Mouse (Mus musculus): ENCODE data around the gene 4930432M17Rik.

Gene 4930432M17Rik

GRCm38 (mm10) chr3:121663470-121663847 is 7.1 kb upstream of the 4930432M17Rik start:
- in situ Hi-C loops (cut with MboI; ENCODE audit: unreplicated experiment in 2 of 2): no loop called here

- in situ Hi-C loops (cut with MboI; ENCODE audit: unreplicated experiment in 2 of 2): no loop called here
Observed at GRCm38 (mm10) chr3:121672135-121672790, 1.7 kb downstream of the 4930432M17Rik start.

GRCm38 (mm10) chr3:121678935-121679334 is 8.4 kb downstream of the 4930432M17Rik start:
- in situ Hi-C loops (cut with MboI; ENCODE audit: unreplicated experiment in 2 of 2): no loop called here

- in situ Hi-C loops (cut with MboI; ENCODE audit: unreplicated experiment in 2 of 2): no loop called here
Observed at GRCm38 (mm10) chr3:121679443-121679842, 8.9 kb downstream of the 4930432M17Rik start.

GRCm38 (mm10) chr3:121680187-121680586 is 9.6 kb downstream of the 4930432M17Rik start:
- in situ Hi-C loops (cut with MboI; ENCODE audit: unreplicated experiment in 2 of 2): no loop called here

- in situ Hi-C loops (cut with MboI; ENCODE audit: unreplicated experiment in 2 of 2): no loop called here
Observed at GRCm38 (mm10) chr3:121682439-121683411, 12.2 kb downstream of the 4930432M17Rik start.

GRCm38 (mm10) chr3:121684552-121684951 is 14.0 kb downstream of the 4930432M17Rik start:
- in situ Hi-C loops (cut with MboI; ENCODE audit: unreplicated experiment in 2 of 2): no loop called here

- in situ Hi-C loops (cut with MboI; ENCODE audit: unreplicated experiment in 2 of 2): no loop called here
Observed at GRCm38 (mm10) chr3:121684963-121685362, 14.4 kb downstream of the 4930432M17Rik start.

GRCm38 (mm10) chr3:121685985-121686384 is 15.4 kb downstream of the 4930432M17Rik start:
- in situ Hi-C loops (cut with MboI; ENCODE audit: unreplicated experiment in 2 of 2): no loop called here

GRCm38 (mm10) chr3:121686408-121686911 is 15.9 kb downstream of the 4930432M17Rik start:
- in situ Hi-C loops (cut with MboI; ENCODE audit: unreplicated experiment in 2 of 2): no loop called here

- in situ Hi-C loops (cut with MboI; ENCODE audit: unreplicated experiment in 2 of 2): no loop called here
Observed at GRCm38 (mm10) chr3:121687741-121688140, 17.2 kb downstream of the 4930432M17Rik start.

GRCm38 (mm10) chr3:121689029-121689428 is 18.5 kb downstream of the 4930432M17Rik start:
- in situ Hi-C loops (cut with MboI; ENCODE audit: unreplicated experiment in 2 of 2): no loop called here

- in situ Hi-C loops (cut with MboI; ENCODE audit: unreplicated experiment in 2 of 2): no loop called here
Observed at GRCm38 (mm10) chr3:121689697-121690096, 19.1 kb downstream of the 4930432M17Rik start.

- in situ Hi-C loops (cut with MboI; ENCODE audit: unreplicated experiment in 2 of 2): no loop called here
Observed at GRCm38 (mm10) chr3:121693001-121693730, 22.6 kb downstream of the 4930432M17Rik start.

- in situ Hi-C loops (cut with MboI; ENCODE audit: unreplicated experiment in 2 of 2): no loop called here
Observed at GRCm38 (mm10) chr3:121693746-121694145, 23.2 kb downstream of the 4930432M17Rik start.

- in situ Hi-C loops (cut with MboI; ENCODE audit: unreplicated experiment in 2 of 2): no loop called here
Observed at GRCm38 (mm10) chr3:121697169-121697568, 26.6 kb downstream of the 4930432M17Rik start.

- in situ Hi-C loops (cut with MboI; ENCODE audit: unreplicated experiment in 2 of 2): no loop called here
Observed at GRCm38 (mm10) chr3:121699401-121699800, 28.8 kb downstream of the 4930432M17Rik start.

GRCm38 (mm10) chr3:121699849-121700248 is 29.3 kb downstream of the 4930432M17Rik start:
- in situ Hi-C loops (cut with MboI; ENCODE audit: unreplicated experiment in 2 of 2): no loop called here

GRCm38 (mm10) chr3:121700364-121700952 is 29.9 kb downstream of the 4930432M17Rik start:
- in situ Hi-C loops (cut with MboI; ENCODE audit: unreplicated experiment in 2 of 2): no loop called here

GRCm38 (mm10) chr3:121703155-121703879 is 32.8 kb downstream of the 4930432M17Rik start:
- in situ Hi-C loops (cut with MboI; ENCODE audit: unreplicated experiment in 2 of 2): no loop called here
